Mouse (Mus musculus) gastrocnemius, postnatal 14 days (tissue): ENCODE data around the gene Cbx8. TPM values are rescaled to one million over a fixed set of nuclear protein-coding genes. Genes with fewer than 3 reads are reported as not detected.

ENCODE experiments used
- DNase-seq: peaks from one replicate; pipeline ENCODE4 v3.0.0; 2021; ENCODE audit warnings: mixed read lengths
- intact Hi-C: fragments of 180-260 bp; cut with DNase I; formaldehyde crosslinking; loops from one replicate; pipeline ENCODE4 v1.15.1; 2025; ENCODE audit warnings: low total_unique reads
- total RNA-seq, 2 experiments: library from RNA; stranded (reverse); gene quantifications; 2 replicates each; pipeline ENCODE4 v1.2.3; 2021

The Cbx8 gene
- total RNA-seq, 2 experiments from 2014 or later: 2.1 to 2.7 TPM

DNA sequence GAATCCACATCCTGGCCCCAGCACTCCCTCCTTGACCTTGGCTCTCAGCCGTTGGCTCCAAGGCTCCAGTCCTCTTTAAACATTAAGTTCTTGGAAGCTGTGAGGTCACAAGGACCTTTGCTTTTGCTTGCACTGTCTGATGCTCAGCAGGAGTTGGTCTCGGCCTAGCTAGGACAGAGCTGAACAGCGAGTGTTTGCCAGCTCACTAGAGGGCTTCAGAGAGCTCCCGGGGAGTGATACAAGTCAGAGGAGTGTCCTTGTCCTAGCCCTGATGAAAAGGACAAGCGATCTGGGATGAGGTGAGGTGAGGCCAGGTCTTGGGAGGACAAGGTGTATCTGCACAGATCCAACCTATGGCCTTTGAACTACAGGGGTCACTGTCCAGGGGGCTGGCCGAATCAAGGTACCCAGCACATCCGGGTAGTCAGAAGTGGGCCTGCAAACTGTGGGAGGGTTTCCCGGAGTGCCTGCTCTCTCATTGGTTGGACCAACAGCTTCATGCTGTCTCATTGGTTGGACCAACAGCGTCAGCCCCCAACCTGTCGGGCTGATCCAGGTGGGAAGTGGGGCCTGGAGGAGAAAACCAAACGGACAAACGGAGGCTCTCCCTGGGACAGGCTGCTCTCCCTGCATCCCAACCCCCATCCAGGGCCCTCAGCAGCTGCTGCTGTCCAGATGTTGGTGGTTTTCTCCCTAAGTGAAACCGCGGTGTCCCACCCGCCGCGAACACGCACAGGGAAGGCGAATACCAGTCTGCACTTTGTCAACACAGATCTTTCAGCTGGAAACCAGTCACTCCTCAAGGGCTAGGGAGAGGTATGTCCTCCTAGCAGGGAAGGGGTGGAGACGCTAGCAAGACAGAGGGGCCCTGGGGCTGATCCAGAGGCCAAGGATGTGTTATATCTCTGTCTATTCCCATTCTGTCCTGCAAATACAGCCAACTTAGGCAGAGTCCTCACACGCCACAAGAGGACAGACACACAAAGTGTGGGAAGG lies 33.0 kb downstream of the Cbx8 start:
- no peak for DNase-seq
- intact Hi-C loops: no loop called here

DNA sequence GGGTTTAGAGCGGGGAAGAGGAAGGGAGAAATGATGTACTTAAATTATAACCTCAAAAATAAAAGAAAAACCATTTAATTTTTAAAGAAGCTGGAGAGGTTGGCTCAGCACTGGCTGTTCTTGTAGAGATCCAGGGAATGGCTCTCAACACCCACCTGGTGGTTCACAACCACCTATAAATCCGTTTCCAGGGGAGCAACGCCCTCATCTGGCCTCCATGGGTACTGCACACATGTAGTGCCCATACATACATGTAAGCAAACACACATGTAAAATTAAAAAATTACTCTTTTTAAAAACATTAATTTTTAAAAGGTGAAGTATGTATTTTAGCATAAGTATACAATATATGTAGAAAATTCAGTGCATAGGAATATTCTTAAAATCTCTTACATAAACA lies 34.3 kb downstream of the Cbx8 start:
- intact Hi-C loops: no loop called here
- DNase-seq: no peak

DNA sequence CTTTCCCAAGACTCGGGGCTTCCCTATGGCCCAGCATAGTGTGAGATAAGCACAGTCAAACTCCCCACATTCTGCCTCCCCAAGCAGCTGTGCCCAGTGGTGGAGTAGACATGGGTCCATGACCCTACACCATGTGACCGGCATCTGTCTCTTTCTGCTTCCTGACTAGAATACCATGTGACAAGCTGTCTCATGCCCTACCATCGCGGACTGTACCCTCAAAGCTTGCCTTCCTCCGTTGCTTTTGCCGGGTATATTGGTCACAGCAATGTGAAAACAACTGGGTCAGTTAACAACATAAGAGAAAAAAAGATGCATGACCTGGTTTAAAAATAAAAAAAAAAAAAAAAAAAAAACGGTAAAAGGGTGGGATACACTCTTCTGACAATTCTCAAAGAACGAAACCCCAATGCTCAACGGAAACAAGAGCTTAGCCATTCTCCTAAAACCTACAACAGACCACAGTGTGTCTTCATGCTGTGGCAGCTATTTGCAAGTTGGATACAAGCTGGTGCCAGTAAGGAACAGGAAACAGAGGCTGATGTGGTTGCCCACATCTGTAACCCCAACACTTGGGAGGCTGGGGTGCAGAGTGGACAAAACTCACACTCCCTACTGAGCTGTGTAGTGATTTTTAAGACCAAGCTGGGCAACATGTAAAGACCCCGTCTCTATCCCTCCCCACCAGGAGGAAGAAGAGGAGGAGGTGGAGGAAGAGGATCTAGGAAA lies 35.1 kb downstream of the Cbx8 start:
- intact Hi-C loops: no loop called here

DNA sequence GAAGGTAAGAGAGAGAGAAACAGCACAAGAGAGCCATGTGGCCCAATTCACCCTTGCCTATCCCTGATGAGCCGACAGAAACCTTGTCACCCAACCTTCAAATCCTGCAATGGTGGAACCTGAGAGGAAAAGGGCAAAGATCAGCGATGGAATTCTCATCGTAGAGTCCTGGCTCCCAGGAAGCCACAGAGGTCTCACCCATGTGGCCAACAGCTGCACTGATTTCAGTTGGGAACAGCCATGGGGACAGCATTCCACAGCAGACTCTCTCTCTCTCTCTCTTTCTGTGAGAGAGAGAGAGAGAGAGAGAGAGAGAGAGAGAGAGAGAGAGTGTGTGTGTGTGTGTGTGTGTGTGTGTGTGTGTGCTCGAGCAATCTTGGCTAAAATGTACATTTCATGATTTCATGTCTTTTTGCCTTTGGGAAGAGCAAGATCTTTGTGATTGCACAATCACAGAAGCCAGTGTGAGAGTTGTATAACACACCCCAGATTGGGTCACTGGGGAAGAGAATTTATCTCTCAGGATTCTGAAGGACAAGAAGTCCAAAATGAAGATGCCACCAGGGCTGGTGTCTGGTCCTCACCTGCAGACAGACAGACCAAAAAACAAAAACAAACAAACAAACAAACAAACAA lies 39.2 kb downstream of the Cbx8 start:
- intact Hi-C loops: no loop called here
- no peak for DNase-seq

More for the DNA sequence above, 35.1 kb downstream of the Cbx8 start:
- DNase-seq: no peak

DNA sequence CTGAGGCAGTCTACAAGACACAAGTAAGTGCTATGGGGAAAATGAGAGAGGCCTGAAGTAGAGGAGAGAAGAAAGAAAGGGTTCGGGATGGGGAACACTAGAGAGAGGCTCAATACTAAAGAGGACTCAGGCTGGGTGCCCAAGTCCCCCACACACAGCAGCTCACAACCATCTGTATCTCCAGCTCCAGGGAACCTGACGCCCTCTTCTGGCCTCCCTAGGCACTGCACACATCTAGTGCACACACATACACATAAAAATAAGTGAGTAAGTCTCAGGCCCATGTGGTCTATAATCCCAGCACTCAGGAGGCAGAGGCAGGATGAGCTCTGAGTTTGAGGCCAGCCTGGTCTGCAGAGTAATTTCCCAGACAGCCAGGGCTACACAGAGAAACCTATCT lies 39.9 kb downstream of the Cbx8 start:
- no peak for DNase-seq
- intact Hi-C loops: no loop called here

DNA sequence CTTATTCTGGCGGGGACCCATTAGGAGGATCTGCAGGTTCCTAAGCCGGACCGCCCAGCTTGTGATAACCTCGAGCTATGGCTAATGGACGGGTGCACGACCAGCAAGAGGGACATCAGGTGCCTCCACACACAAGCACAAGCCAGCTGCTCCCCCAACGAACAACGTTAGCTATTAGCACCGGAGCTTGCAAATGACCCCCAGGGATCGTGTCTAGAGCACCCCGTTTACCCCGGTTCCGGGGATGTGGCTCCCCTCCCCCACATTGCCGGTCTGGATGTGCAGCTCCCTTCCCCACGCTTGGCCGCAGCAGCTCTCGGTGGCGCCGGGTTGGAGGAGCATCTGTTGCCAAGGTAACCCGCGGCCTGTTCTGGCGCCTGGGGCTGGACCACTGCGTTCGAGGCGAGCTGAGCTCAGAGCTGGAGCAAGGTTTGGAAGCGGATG lies 41.4 kb downstream of the Cbx8 start:
- no peak for DNase-seq
- intact Hi-C loops: no loop called here

DNA sequence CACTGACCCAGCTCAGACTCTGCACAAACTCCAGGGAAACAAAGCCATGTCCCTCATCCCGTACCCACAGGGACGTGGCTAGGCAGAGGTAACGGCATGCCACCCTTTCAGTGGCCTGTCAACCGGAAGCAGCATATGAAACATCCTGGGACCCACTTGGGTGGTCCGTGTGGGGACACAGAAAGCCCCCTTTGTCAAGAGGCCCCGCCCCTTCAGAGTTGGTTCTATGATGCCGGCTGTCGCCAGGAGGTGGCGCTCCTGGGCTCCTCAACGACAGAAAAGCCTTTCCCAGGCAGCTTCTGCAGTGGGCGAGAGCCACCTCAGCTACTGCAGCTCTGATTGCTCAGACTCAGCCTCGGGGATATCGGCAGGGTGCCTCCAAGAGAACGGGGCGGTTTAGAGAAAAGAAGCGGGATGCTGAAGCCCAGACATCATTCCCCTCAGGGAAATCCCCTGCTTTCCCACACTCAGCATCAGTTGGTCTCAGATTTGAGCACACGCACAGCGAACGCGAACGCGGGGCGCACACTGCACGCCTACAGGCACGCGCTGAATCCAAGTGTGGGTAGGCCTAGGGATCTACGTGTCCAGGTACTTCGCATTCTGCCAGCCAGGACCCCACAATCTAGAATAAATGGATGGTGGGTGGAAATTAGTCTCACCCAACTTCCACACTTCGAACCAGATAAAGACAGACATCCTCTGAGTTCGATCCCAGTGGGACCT lies 42.1 kb downstream of the Cbx8 start:
- intact Hi-C loops: no loop called here
- DNase-seq: peak; percentile 80

DNA sequence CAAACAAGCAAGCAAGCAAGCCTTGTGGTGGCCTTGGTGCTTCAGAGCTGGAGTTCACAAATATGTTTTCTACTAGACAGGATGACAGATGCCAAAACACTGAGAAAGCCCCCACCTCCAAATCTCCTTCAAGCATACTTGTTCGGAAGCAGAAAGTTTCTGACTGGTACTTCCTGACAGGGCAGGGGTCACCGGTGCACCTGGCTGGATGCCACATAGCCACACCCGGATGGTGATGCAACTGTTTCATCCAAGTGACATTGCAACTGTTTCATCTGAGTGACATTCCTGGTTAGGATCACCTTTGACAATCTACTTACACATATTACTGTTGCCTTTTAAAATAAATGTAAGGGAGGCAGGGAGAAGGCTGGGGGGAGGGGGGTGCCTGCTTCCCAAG lies 43.6 kb downstream of the Cbx8 start:
- intact Hi-C loops: no loop called here
- no peak for DNase-seq

DNA sequence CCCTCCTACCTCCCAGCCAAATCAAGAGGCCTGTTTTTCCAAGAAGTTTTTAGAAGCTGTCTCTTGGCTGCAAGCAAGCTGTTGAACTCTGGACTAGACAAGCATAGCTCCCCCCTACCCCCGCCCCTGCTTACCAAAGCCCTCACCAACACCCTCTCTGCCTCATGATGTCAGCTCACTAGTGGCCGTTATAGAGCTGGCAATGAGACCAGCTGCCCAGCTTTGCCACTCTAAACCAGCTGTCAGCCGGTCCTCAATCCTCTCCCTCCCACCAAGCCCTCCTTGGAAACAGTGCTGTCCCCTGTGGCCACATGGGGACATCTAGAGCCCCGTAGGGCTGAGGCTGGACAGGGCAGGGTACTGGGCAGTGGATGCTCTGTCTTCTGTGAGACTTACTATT lies 45.3 kb downstream of the Cbx8 start:
- intact Hi-C loops: no loop called here
- DNase-seq: no peak

DNA sequence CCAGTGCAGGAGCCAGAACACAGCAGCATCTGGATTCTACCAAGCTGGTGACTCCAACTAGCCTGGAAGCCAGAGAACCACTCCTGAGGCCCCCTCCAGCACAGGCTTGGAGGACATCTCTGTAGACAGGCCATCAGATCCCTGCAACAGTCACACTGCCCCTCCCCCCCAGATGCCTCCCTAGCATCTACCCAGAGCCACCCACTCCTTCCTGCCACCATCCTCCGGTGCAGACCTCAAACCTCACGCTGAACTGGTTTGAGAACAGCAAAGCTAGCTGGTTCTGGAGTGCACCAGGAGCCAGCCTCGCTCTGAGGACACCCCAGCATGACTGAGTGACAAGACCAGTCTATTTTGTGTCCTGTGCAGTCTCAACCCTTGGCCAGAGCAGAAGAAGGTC lies 48.0 kb downstream of the Cbx8 start:
- intact Hi-C loops: no loop called here
- no peak for DNase-seq

DNA sequence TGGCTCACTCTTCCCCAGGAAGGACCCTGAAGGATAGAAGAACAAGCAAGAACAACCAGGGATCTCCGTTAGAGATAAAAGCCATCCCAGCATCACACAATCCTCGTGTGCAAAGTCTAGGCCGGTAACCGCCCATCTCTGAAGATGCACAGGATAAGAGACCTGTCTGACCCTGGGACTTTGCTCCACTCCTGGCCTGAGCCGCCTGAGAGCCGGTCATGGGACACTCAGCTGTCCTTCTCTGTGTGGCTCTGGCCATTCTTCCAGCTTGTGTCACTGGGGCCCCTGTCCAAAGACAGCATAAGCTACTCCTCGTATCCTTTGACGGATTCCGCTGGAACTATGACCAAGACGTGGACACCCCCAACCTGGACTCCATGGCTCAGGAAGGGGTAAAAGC lies 52.8 kb downstream of the Cbx8 start, which contains the start of gene Enpp7:
Enpp7 (plus strand) TSS at position 190 of the 400 bp plus-strand sequence.
- DNase-seq: no peak
- intact Hi-C loops: no loop called here

Other genes with a start within 250 kb of the Cbx8 start
- under 1 TPM; 0.20 to 0.27 TPM for gene Rbfox3, start 129.4 kb downstream of the Cbx8 start, total RNA-seq
- gene Enpp7, start 52.8 kb downstream of the Cbx8 start, total RNA-seq: not detected
- 1 to 10 TPM; 1.4 to 1.9 TPM for gene Cbx2, start 18.0 kb downstream of the Cbx8 start, total RNA-seq
- gene Cbx4, start 45.3 kb upstream of the Cbx8 start, total RNA-seq: 1 to 10 TPM; 4.7 to 5.9 TPM
- gene Tbc1d16, start 187.5 kb upstream of the Cbx8 start, total RNA-seq: 10 to 100 TPM; 14.3 to 18.5 TPM
- not detected for gene Ccdc40, start 187.6 kb upstream of the Cbx8 start, total RNA-seq
- gene Gaa, start 226.9 kb upstream of the Cbx8 start, total RNA-seq: 10 to 100 TPM; 79.1 to 81.6 TPM